Mouse (Mus musculus) kidney, postnatal 36 days (tissue): ENCODE data around the gene Foxr2.

Experiments
- DNase-seq, 2 experiments: peaks; one replicate each; pipeline ENCODE4 v3.0.0; 2021 to 2022; ENCODE audit warnings: mixed read lengths in 2 of 2

The Foxr2 gene

DNA sequence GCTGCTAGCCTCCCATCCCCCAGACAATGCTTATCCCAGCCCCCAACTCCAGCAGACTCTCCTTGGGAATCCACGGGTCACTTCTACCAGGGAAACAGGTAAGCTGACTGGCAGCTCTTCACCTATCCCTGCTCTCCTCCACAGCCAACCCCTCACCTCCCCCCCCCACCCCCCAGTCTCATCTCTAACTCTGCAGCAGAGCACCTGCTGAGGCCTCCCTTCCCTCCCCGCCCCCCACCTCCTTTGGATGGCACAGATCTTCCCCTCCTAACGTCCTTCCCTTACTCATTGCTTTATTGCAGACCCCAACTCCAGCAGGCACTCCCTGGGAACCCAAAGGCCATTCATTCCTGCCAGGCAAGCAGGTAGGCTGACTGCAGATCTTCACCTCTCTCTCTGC is at the start of gene Foxr2:
Gene Foxr2 (plus strand): TSS at position 301 of the 400 bp plus-strand sequence.
- DNase-seq = no peak

DNA sequence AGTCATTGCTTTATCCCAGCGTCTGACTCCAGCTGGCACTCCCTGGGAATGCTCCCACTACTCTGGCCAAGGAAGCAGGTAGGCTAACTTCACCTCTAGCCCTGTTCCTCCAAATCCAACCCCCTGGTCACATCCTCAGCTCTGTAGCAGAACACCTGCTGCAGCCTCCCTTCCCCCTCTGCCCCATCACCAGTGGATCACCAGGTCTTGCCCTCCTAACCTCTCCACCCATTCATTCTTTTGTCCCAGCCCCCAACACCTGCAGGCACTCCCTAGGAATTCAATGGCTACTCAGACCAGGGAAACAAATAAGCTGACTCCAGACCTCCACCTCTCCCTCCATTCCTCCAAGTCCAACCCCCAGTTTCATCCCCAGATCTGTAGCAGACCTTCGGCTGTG is 427 bp downstream of the Foxr2 start:
- no peak for DNase-seq

DNA sequence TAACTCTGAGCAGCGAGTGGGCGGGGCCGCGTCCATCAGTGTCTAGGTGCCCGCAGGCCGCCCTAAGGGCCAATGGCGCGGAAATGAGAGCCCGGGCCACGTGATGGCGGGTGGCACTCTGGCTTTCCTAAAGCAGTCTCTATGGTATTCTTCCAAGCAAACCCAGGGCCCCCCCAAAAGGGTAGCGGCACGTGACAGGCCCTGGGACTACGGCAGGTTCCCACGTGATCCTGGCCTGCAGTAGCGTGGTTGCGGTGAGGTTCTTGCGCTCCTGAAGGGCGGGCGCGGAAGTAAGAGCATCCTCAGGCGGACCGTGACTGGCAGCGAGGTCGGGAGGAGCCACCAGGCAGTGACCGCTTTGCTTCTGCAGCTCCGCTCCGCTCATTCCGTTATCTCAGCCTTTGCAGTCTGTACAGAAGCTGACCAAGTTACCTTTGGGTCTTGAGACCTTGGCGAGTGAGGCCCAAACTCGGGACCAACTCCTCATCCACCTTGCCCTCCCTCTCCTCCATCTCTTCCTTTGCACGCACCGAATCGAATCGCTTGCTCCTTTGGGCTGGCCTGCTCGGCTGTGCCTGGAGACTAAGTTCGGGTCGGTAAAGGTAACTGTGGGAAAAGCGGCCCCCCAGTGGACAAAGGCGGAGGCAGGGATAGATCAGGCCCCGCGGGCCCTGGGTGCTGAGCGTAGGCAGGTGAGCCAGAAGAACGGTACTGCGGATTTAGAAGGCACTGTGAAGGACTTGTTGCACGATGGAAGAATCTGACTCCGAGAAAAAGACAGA is 21.3 kb downstream of the Foxr2 start, which contains the start of gene Rragb:
Gene Rragb (plus strand): TSS at position 248 of the 782 bp plus-strand sequence.
- DNase-seq = peak; percentile 81 to 83

DNA sequence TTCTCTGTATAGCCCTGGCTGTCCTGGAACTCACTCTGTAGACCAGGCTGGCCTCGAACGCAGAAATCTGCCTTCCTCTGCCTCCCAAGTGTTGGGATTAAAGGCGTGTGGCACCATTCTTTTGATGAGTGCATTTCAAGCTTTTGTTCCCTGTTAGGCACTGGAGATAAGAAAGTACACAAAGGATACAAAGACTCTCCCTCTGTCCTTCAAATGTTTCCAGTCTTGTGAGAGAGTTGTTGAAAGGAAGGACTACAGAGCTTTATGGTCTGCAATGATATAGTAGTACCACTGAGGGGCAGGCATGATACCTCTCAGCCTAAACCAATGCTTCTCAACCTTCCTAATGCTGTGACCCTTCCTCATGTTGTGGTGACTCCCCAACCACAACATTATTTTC is 24.1 kb downstream of the Foxr2 start:
- DNase-seq = no peak

DNA sequence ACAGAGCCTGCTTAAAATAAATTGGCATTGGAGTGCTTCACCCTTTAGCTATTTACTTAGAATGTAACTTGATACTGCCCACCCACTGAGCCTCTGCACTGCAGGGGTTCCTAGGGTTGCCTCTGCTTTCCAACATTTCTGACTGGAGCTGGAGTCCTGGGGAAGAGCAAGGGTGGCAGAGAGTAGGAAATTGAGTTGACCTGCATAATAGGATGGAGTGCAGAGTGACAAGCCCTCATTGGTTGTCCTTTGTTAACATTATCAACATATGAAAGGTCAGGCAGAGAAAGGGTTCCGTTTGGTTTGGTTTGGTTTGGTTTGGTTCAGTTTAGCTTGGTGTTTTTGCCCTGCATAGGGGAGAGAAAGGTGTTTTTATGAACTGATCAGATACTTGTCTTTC is 33.2 kb downstream of the Foxr2 start:
- DNase-seq = no peak

DNA sequence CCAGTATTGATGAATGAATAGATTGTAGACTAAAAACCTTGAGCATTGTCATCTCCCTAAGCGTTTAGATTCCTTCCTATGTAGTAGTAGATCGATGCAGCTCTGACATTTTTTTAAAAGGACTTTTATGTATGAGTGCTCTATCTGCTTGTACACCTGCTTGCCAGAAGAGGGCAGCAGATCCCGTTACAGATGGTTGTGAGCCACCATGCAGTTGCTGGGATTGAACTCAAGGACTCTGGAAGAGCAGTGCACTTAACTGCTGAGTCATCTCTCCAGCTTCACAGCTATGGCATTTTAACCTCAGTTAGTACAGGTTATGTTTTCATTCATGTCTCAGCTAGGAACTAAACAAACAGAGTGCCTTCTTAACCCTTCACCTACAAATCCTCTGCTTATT is 36.7 kb downstream of the Foxr2 start:
- peak; percentile 9 to 49 for DNase-seq

DNA sequence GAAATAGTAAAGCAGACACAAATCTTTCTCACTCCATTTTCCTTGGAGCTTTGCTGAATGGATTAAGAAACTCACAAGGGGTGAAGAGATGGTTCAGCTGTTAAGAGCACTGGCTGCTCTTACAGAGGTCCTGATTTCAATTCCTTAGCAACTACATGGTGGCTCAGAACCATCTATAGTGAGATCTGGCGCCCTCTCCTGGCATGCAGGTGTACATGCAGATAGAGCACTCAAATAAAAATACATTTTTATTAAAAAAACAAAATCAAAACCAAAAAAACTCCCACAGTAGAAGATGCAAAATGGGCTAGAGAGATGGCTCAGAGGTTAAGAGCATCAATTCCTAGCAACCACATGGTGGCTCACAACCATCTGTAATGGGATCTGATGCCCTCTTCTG is 56.2 kb downstream of the Foxr2 start:
- DNase-seq = peak in 1 of 2 experiments; percentile 39

DNA sequence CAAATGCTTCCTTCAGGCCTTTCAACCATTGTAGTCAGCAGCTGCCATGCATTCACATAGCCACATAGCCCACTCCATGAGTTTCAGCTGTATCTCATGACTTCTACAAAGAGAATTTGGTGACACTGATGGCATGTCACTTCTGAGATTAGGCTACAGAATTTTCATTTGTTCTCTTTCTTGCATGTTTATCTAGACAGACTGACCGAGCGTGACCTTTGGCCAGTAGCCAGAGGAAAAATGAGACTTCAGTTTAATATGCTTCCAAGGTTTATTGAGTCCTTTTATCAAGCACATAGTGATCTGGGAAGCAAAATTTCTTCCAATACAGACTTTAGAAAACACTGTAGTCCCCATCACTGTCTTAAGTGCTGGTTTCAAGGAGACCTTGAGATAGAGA is 63.6 kb downstream of the Foxr2 start:
- DNase-seq = peak in 1 of 2 experiments; percentile 11
